Mouse (Mus musculus) ES-E14 (cell line): ENCODE measurements at regions not wholly inside any gene's neighbourhood (a gene's known extent, or its start where the extent isn't known, plus 50 kb on each side); places are given as distances from the start of the nearest gene placed in this dataset.

Source experiments
- DNase-seq: peaks from one replicate; pipeline ENCODE4 v3.0.0-alpha.2; 2013; ENCODE audit warnings: low read depth, low spot score
- H3K27ac ChIP-seq: 2 replicates; pipeline ENCODE4 v1.5.1; 2012; ENCODE audit warnings: low read depth, mild to moderate bottlenecking, low read length, moderate library complexity, mixed read lengths; ENCODE audit not compliant: poor library complexity, insufficient read depth, severe bottlenecking
- H3K36me3 ChIP-seq: 2 replicates; pipeline ENCODE4 v1.6.1; 2012; ENCODE audit warnings: mild to moderate bottlenecking, low read length, moderate library complexity, mixed read lengths; ENCODE audit not compliant: control insufficient read depth, poor library complexity, insufficient read depth, severe bottlenecking
- H3K4me1 ChIP-seq, 2 experiments: fragments of 150-350 bp in 1 of 2; sonication (generic) in 1 of 2; 2 replicates each; pipeline ENCODE4 v1.6.1; 2012; ENCODE audit warnings: low read length in 2 of 2, mild to moderate bottlenecking in 1 of 2, mixed read lengths in 1 of 2; ENCODE audit not compliant: control insufficient read depth in 2 of 2, insufficient read depth in 2 of 2, poor library complexity in 1 of 2
- H3K4me3 ChIP-seq, 2 experiments: fragments of 150-350 bp in 1 of 2; sonication (generic) in 1 of 2; 2 replicates each; pipeline ENCODE4 v1.5.1; 2012; ENCODE audit warnings: low read length in 2 of 2, low read depth in 1 of 2, mild to moderate bottlenecking in 1 of 2, mixed read lengths in 1 of 2; ENCODE audit not compliant: insufficient read depth in 1 of 2, poor library complexity in 1 of 2, severe bottlenecking in 1 of 2
- H3K9ac ChIP-seq: 2 replicates; pipeline ENCODE4 v1.6.1; 2012; ENCODE audit warnings: low read depth, mild to moderate bottlenecking, low read length, mixed read lengths; ENCODE audit not compliant: poor library complexity, insufficient read depth, severe bottlenecking
- H3K9me3 ChIP-seq: fragments of 150-350 bp; sonication (generic); 2 replicates; pipeline ENCODE4 v1.6.1; 2012; ENCODE audit warnings: low read depth, mild to moderate bottlenecking, low read length; ENCODE audit not compliant: control insufficient read depth, insufficient read depth
- CHD2 ChIP-seq: IDR thresholded peaks from 2 replicates; pipeline ENCODE4 v1.6.1; 2014; ENCODE audit warnings: mild to moderate bottlenecking, low read depth, low read length, inconsistent platforms
- HCFC1 ChIP-seq: IDR thresholded peaks from 2 replicates; pipeline ENCODE4 v1.6.1; 2012; ENCODE audit warnings: low read length, inconsistent platforms, borderline replicate concordance; ENCODE audit not compliant: insufficient read depth
- MAFK ChIP-seq: IDR thresholded peaks from 2 replicates; pipeline ENCODE4 v1.6.1; 2014; ENCODE audit warnings: mild to moderate bottlenecking, low read depth, low read length, inconsistent platforms; ENCODE audit not compliant: insufficient read depth
- ZC3H11A ChIP-seq: IDR thresholded peaks from 2 replicates; pipeline ENCODE4 v1.6.1; 2012; ENCODE audit warnings: low read depth, mild to moderate bottlenecking, inconsistent platforms, low read length, borderline replicate concordance
- ZNF384 ChIP-seq: IDR thresholded peaks from 2 replicates; pipeline ENCODE4 v1.6.1; 2012; ENCODE audit warnings: low read depth, low read length, inconsistent platforms
- in situ Hi-C, 2 experiments: fragments of 600-800 bp; cut with MboI; formaldehyde crosslinking; loops; one replicate each; pipeline ENCODE4 v1.15.1; 2025; ENCODE audit warnings: low sequenced_read_pairs in 2 of 2, inconsistent platforms in 1 of 2; ENCODE audit not compliant: unreplicated experiment in 2 of 2

- Histone ChIP-seq H3K4me3 (no peak overlapping the region), H3K36me3 (no peaks in the 10 kb centered on the region), H3K9me3 (no peaks in the 10 kb centered on the region), H3K4me1 (no peaks in the 10 kb centered on the region), H3K27ac (no peak overlapping the region), H3K9ac (no peak overlapping the region)
- DNase-seq, result no peak
- TF ChIP-seq HCFC1 (no peak), ZNF384 (no peak), CHD2 (no peak), ZC3H11A (no peak), MAFK (no peak)
- in situ Hi-C loops, result no loop called here
Measured at GRCm38 (mm10) chr2:19732922-19733859, 75.6 kb downstream of the Otud1 start.

GRCm38 (mm10) chr2:19734164-19734870, 76.8 kb downstream of the Otud1 start:
- in situ Hi-C loops, result no loop called here
- H3K4me1 ChIP-seq, result no peaks in the 10 kb centered on the region
- H3K9ac ChIP-seq, result no peak overlapping the region
- no peaks in the 10 kb centered on the region for H3K36me3 ChIP-seq
- DNase-seq, result no peak
- H3K27ac ChIP-seq, result no peak overlapping the region
- TF ChIP-seq CHD2 (no peak), ZNF384 (no peak), ZC3H11A (no peak), HCFC1 (no peak), MAFK (no peak)
- H3K9me3 ChIP-seq, result no peaks in the 10 kb centered on the region
- H3K4me3 ChIP-seq, result no peak overlapping the region

- Histone ChIP-seq H3K27ac (no peak overlapping the region), H3K9me3 (no peaks in the 10 kb centered on the region), H3K4me1 (no peaks in the 10 kb centered on the region), H3K36me3 (no peaks in the 10 kb centered on the region), H3K9ac (no peak overlapping the region), H3K4me3 (no peak overlapping the region)
- no peak for TF ChIP-seq MAFK
- in situ Hi-C loops, result no loop called here
- DNase-seq, result peak; percentile 4
Measured at GRCm38 (mm10) chr2:19741508-19741907, 84.0 kb downstream of the Otud1 start.

- H3K36me3 ChIP-seq, result no peaks in the 10 kb centered on the region
- no peaks in the 10 kb centered on the region for H3K4me1 ChIP-seq
- in situ Hi-C loops, result no loop called here
- H3K9me3 ChIP-seq, result no peaks in the 10 kb centered on the region
- no peak for DNase-seq
- no peak overlapping the region for H3K4me3 ChIP-seq
- TF ChIP-seq CHD2, result no peak
- TF ChIP-seq MAFK, result no peak
- TF ChIP-seq HCFC1, result no peak
- TF ChIP-seq ZC3H11A, result no peak
- no peak overlapping the region for H3K9ac ChIP-seq
- no peak overlapping the region for H3K27ac ChIP-seq
Measured at GRCm38 (mm10) chr2:19743467-19743866, 85.9 kb downstream of the Otud1 start.
